Mouse (Mus musculus): ENCODE results near the gene Cux1.

DNA sequence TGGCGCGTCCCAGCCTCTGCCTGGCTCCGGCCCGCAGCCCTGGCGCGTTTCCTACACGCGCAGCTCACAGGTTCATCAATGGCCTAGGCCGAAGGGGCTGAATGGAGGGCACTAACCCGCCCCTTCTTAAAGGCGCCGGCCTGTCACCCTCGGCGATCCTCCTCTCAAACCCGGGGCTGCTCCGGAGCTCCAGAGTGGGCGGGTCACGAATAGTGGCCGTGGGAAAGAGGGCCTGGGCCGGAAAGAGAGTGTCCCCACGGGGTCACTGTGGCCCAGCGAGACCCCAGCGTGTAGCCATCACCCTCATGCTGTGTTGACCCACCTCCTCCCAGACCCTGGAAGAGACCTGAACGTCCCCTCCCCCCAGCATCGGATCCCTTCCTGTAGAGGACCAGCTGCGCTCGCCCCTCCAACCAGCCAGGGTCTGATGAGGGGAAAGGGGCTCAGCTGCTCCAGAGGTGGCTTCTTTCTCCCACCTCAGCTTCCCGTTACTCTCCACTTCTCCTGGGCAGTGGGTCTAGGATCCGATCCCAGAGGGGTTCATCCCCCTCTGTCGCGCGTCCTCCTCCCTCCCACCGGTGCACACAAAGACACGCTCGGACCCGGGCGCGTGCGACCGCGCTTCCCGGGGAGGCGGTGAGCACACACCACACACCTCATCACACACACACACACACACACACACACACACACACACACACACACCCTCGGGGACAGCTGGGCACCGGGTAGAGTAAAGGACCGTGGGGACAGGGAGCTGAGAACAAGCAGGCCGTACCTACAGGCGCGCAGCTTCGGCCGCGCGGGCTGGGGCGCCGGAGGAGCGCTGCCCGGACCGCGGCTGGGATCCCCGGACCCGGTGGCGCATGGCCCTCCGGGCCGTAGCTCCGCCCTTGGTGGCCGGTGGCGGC lies 323.2 kb downstream of the Cux1 start:
- TF ChIP-seq GATA1 (IDR thresholded peaks at IDR 0.05; ENCODE audit: borderline replicate concordance, low read length): no peak
- no peak for TF ChIP-seq FLI1 (IDR thresholded peaks at IDR 0.05; ENCODE audit: low read length)
